Mouse (Mus musculus) limb, embryonic 10.5 days (tissue): ENCODE measurements around the gene Zfp941. TPM values are rescaled to one million over a fixed set of nuclear protein-coding genes. Genes with fewer than 3 reads are reported as not detected.

ENCODE experiments used
- DNase-seq: peaks from one replicate; pipeline ENCODE4 v3.0.0-alpha.2; 2017; ENCODE audit warnings: low spot score
- H3K27ac ChIP-seq: fragments of 300-500 bp; sonication (generic); 2 replicates; pipeline ENCODE4 v1.5.1; 2016; ENCODE audit warnings: mild to moderate bottlenecking
- H3K27me3 ChIP-seq: fragments of 300-500 bp; sonication (generic); 2 replicates; pipeline ENCODE4 v1.6.1; 2016; ENCODE audit warnings: low read depth, mild to moderate bottlenecking; ENCODE audit not compliant: poor library complexity, severe bottlenecking
- H3K36me3 ChIP-seq: fragments of 300-500 bp; sonication (generic); 2 replicates; pipeline ENCODE4 v1.6.1; 2016; ENCODE audit warnings: mild to moderate bottlenecking, moderate library complexity
- H3K4me1 ChIP-seq: fragments of 300-500 bp; sonication (generic); 2 replicates; pipeline ENCODE4 v1.6.1; 2016
- H3K4me3 ChIP-seq: fragments of 300-500 bp; sonication (generic); 2 replicates; pipeline ENCODE4 v1.5.1; 2016; ENCODE audit warnings: mild to moderate bottlenecking, moderate library complexity
- H3K9me3 ChIP-seq: fragments of 300-500 bp; sonication (generic); replicated peaks from 2 replicates; pipeline ENCODE4 v1.6.1; 2016; ENCODE audit warnings: mild to moderate bottlenecking
- WGBS: fragments of 180-500 bp; shearing (Covaris S2); methylation state at CpG from one replicate; pipeline ENCODE4 v1.1.7; 2016; 5-methylcytosine and 5-hydroxymethylcytosine counted together
- polyA plus RNA-seq: library from polyadenylated mRNA; unstranded; fragments of >200 nt; fragmentation: Nextera tagmentation; extraction: Ambion mirVana; gene quantifications from 2 replicates; pipeline ENCODE4 v1.2.1, GENCODE M21; 2016

Gene Zfp941
- 2.1 and 2.2 TPM in 2 replicates for polyA plus RNA-seq

DNA sequence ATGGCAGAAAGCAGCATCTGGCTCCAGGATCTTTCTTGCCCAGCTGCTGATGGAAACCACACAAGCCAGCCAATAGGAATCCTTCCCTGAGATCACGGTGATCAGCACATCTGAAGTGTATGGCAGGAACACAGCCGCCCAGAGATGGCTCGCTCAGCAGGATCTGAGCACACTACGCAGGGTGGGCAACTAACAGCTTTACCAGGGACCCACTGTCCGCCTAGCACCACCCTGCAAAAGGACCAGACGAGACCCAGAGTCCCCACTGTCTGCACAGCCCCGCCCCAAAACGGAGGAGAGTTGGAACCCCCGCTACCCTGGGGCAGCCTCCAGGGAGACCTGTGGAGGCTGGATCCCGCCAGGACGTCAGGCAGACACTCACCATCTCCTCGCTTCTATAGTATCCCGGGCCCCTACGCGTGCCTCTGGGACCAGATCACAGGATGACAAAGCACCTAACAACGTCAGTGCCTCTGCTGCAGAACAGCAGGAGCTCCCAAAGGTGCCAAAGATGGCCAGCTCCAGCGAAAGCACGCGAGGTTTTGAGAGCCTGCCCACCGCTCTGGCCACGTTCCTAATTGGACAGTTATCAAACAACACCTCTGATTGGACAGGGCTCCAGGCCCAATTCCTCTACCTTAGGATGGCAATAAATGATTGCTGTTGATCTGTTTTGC is at the start of gene Zfp941:
TSS of gene Zfp941 (minus strand) at position 526 of the 677 bp plus-strand sequence.
- Histone ChIP-seq H3K36me3 (no peaks in the 10 kb centered on the region), H3K27ac (peak within 1 kb of the TSS; percentile 65), H3K4me1 (peaks cover 11% of the 10 kb centered on the region), H3K4me3 (peak within 1 kb of the TSS; percentile 64), H3K27me3 (no peaks in the 10 kb centered on the region), H3K9me3 (no peaks in the 10 kb centered on the region)
- 2% methylated on average over 21 of the region's 21 CpGs for WGBS
- DNase-seq = peak; percentile 70

DNA sequence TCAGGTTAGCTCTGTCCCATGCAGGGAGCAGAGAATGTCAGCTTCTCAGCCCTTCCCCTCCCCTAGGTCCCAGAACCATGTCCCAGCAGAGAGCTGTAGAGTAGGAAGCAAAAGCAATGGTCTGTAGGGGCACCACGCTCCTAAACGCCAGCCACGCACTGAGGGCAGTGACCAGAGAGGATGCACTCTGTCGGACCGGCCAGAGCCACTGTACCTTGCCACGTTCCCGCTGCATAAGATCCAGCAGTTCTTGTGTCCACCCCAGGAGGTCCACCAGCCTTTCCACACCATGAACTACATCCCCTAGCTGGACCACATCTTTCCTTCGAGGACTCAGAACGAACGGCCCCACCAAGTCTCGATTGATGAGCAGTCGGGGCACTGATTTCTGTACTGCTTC is 42.8 kb upstream of the Zfp941 start:
- 87% methylated on average over 12 of the region's 12 CpGs for WGBS
- Histone ChIP-seq H3K36me3 (peaks cover 77% of the 10 kb centered on the region), H3K4me1 (no peaks in the 10 kb centered on the region), H3K27ac (no peak overlapping the region), H3K9me3 (no peaks in the 10 kb centered on the region), H3K4me3 (no peak overlapping the region), H3K27me3 (no peaks in the 10 kb centered on the region)
- no peak for DNase-seq

GRCm38 (mm10) chr7:140860728-140861127 is 38.8 kb upstream of the Zfp941 start:
- 90% methylated on average over 5 of the region's 5 CpGs for WGBS
- no peaks in the 10 kb centered on the region for H3K27me3 ChIP-seq
- H3K4me1 ChIP-seq = peaks cover 27% of the 10 kb centered on the region
- DNase-seq = no peak
- H3K36me3 ChIP-seq = peaks cover 70% of the 10 kb centered on the region
- H3K9me3 ChIP-seq = no peaks in the 10 kb centered on the region
- H3K4me3 ChIP-seq = no peak overlapping the region
- no peak overlapping the region for H3K27ac ChIP-seq

DNA sequence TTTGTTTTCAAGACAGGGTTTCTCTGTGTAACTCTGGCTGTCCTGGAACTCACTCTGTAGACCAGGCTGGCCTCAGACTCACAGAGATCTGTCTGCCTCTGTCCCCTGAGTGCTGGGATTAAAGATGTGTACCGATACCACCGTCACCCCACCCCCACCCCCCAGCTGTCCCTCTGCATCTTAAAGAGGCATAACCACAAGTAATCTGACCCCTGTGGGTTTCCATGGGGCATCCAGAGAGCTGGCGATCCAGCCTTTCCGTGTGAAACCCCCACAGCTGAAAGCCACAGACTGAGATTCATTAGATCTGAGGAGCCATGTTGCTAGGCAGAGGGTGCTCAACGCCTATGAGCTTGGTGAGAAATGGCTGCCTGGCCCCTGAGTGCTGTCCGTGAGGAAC is 38.0 kb upstream of the Zfp941 start:
- Histone ChIP-seq H3K36me3 (peaks cover 67% of the 10 kb centered on the region), H3K27me3 (no peaks in the 10 kb centered on the region), H3K27ac (no peak overlapping the region), H3K4me1 (peaks cover 34% of the 10 kb centered on the region), H3K4me3 (no peak overlapping the region), H3K9me3 (no peaks in the 10 kb centered on the region)
- 77% methylated on average over 6 of the region's 6 CpGs for WGBS
- DNase-seq = no peak

- no peaks in the 10 kb centered on the region for H3K9me3 ChIP-seq
- WGBS = 96% methylated on average over 8 of the region's 8 CpGs
- no peak overlapping the region for H3K27ac ChIP-seq
- no peaks in the 10 kb centered on the region for H3K27me3 ChIP-seq
- peak overlapping the region; percentile 91; the same call in 1 of the 2 replicates for H3K4me3 ChIP-seq
- no peak for DNase-seq
- H3K4me1 ChIP-seq = peaks cover 36% of the 10 kb centered on the region
- peaks cover 67% of the 10 kb centered on the region for H3K36me3 ChIP-seq
Measured at GRCm38 (mm10) chr7:140858746-140859145, 36.8 kb upstream of the Zfp941 start.

DNA sequence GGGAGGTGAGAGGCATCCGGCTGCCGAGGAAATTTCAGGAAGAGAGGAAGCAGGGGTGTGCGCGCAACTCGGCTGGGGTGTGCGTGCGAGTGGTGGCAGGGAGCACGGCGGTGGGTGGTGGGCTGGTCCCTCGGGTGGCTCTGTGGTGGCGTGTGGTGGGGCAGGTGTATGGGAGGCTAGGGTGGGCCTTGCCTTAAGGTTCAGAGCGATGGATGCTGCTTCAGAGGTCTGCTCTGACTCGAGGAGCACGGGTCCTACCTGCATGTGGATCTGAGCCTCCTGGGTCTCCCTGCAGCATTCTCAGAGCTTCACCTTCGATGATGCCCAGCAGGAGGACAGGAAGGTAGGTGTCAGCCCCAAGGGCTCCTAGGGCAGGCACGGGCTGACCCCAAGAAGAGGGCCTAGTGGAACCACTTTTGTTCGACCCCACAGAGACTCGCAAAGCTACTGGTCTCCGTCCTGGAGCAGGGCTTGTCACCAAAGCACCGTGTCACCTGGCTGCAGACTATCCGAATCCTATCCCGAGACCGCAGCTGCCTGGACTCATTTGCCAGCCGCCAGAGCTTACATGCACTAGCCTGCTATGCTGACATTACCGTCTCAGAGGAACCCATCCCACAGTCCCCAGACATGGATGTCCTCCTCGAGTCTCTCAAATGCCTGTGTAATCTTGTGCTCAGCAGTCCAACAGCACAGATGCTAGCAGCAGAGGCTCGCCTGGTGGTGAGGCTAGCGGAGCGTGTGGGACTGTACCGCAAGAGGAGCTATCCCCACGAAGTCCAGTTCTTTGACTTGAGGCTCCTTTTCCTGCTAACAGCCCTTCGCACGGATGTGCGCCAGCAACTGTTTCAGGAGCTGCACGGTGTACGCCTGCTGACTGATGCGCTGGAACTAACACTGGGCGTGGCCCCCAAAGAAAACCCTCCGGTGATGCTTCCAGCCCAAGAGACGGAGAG is 35.9 kb upstream of the Zfp941 start, which contains the start of gene Bet1l:
TSS of gene Bet1l (minus strand) at position 28 of the 956 bp plus-strand sequence.
- WGBS = 44% methylated on average over 40 of the region's 40 CpGs
- Histone ChIP-seq H3K4me1 (peaks cover 36% of the 10 kb centered on the region), H3K27me3 (no peaks in the 10 kb centered on the region), H3K36me3 (peaks cover 67% of the 10 kb centered on the region), H3K4me3 (peak within 1 kb of the TSS; percentile 91), H3K27ac (peak within 1 kb of the TSS; percentile 88), H3K9me3 (no peaks in the 10 kb centered on the region)
- DNase-seq = peak; percentile 35

GRCm38 (mm10) chr7:140856785-140857549 is 35.0 kb upstream of the Zfp941 start, which contains the start of gene Ric8a:
Gene Ric8a (plus strand): TSS chr7:140856957.
- Histone ChIP-seq H3K27ac (peak within 1 kb of the TSS; percentile 88), H3K9me3 (no peaks in the 10 kb centered on the region), H3K4me1 (peaks cover 36% of the 10 kb centered on the region), H3K4me3 (peak within 1 kb of the TSS; percentile 91), H3K27me3 (no peaks in the 10 kb centered on the region), H3K36me3 (peaks cover 67% of the 10 kb centered on the region)
- peak; percentile 82 for DNase-seq
- WGBS = under 1% methylated on average over 50 of the region's 50 CpGs

DNA sequence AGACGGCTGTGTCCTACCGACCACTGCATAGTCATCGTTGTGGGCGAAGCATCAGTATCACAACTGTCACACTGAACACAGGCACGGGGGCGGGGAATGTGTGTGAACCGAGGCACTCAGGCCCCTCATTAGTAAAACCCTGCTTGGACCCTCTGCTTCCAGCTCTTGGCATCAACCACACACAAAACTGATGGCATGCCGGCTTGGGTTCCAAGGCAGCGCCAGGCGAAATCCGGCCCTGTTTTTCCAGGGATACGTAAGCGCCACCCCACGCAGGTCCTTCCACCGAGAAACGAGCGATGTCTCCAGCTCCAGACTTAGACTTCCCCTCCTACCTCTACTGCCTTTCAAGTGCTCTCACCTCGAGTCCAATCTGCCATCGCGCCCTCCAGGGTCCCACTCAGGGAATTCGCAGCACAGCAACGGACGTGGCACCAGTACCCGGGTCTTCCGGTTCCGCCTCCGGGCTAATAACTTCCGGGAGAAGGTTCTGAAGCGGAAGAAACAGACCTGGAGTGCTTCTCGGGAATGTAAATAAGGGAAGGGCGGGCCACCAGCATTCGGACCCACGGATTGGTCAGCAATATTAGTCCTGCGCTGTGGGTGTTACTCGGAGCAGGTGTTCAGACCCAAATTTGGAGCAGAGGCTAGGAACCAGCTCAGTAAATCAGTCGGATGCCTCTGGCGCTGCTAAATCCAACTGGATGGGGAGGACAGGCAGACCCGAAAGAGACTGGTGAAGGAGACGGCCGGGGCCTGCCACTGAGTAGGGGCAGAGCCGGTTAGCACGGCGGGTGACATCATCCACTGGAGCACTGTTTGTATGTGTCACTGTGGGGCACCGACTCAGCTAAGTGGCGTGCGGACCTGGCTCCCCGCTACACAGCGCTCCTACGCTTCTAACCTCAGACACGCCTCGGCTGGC is 34.1 kb upstream of the Zfp941 start, which contains the start of gene Gm45785:
TSS of gene Gm45785 (minus strand) at position 472 of the 925 bp plus-strand sequence.
- Histone ChIP-seq H3K4me3 (peak within 1 kb of the TSS; percentile 91), H3K36me3 (peaks cover 66% of the 10 kb centered on the region)

DNA sequence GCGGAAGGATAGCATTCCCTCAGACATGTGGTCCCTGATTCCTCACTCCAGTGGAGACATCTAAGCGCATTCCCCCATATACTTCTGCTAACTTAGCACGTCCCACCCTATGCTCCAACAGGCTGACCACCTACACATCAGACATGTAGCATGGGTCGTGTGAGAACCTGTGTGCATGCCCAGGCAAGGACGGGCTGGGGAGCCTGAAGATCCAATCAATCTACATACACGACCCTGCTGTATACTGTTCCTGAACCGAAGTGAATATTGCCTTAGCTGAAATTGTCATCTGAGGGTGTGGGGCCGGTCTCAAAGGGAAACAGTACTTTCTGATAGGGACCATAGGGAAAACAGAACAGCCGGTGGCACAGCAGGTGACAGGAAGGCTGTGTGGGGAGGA is 33.2 kb upstream of the Zfp941 start:
- H3K27me3 ChIP-seq = no peaks in the 10 kb centered on the region
- peaks cover 56% of the 10 kb centered on the region for H3K36me3 ChIP-seq
- H3K4me3 ChIP-seq = peak overlapping the region; percentile 91
- WGBS = 82% methylated on average over 9 of the region's 9 CpGs
- H3K9me3 ChIP-seq = no peaks in the 10 kb centered on the region
- H3K27ac ChIP-seq = peak overlapping the region; percentile 88; the same call in 1 of the 2 replicates
- H3K4me1 ChIP-seq = peaks cover 36% of the 10 kb centered on the region
- DNase-seq = no peak

More for the DNA sequence above, 34.1 kb upstream of the Zfp941 start, which contains the start of gene Gm45785:
- no peaks in the 10 kb centered on the region for H3K9me3 ChIP-seq
- peaks cover 36% of the 10 kb centered on the region for H3K4me1 ChIP-seq
- WGBS = 2% methylated on average over 51 of the region's 51 CpGs
- peak; percentile 93 for DNase-seq
- H3K27me3 ChIP-seq = no peaks in the 10 kb centered on the region
- H3K27ac ChIP-seq = peak within 1 kb of the TSS; percentile 88

DNA sequence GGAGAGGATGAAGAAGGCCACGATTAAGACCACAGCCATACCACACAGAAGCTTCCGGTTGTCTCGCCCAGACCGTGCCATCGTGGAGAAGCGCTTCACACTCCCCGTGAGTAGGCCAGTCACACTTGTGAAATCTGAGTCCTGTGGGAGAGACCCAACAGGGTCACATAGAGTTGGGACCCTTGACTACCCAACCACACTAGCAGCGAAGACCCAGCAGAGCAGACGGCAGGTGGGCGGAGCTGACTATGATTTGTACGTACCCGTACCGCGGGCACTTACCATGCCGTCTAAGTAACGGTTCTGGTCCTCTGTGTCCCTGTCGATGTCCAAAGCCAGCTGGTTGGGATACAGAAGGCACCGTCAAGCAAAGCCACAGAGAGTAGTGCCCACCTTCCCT is 32.5 kb upstream of the Zfp941 start:
- H3K27ac ChIP-seq = no peak overlapping the region
- H3K4me3 ChIP-seq = no peak overlapping the region
- DNase-seq = no peak
- H3K36me3 ChIP-seq = peaks cover 49% of the 10 kb centered on the region
- H3K4me1 ChIP-seq = peaks cover 36% of the 10 kb centered on the region
- H3K27me3 ChIP-seq = no peaks in the 10 kb centered on the region
- H3K9me3 ChIP-seq = no peaks in the 10 kb centered on the region
- WGBS = 94% methylated on average over 18 of the region's 18 CpGs

DNA sequence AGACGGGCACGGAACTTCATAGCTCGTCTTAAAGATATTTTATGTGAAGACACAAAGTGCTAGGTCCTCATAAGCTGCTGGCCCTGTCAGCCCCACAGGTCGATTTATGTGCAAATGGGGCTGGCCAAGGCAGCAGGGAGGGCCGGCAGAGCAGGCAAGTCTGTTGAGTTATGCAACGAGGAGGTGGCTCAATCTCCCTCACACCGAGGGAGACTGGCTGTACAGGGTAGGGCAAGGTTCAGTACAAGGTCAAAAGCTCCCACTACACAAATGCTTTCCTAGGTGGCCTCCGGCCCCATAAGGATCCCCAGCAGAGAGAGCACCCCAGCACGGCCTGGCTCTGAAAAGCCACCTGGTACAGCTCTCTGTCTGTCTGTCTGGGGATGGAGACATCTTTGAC is 31.4 kb upstream of the Zfp941 start:
- no peak overlapping the region for H3K27ac ChIP-seq
- WGBS = 78% methylated on average over 9 of the region's 9 CpGs
- H3K9me3 ChIP-seq = no peaks in the 10 kb centered on the region
- H3K4me3 ChIP-seq = no peak overlapping the region
- peaks cover 30% of the 10 kb centered on the region for H3K4me1 ChIP-seq
- peaks cover 38% of the 10 kb centered on the region for H3K36me3 ChIP-seq
- no peaks in the 10 kb centered on the region for H3K27me3 ChIP-seq
- no peak for DNase-seq
